Mouse (Mus musculus) gastrocnemius, postnatal 4 days (tissue): ENCODE results near the gene Rab6a. TPM values are rescaled to one million over a fixed set of nuclear protein-coding genes. Genes with fewer than 3 reads are reported as not detected.
"Not testable (repeated sequence)": the region's sequence is repeated elsewhere in the genome, so short reads cannot be mapped to it uniquely, and the experiment has no call there.

Experiments
- DNase-seq, 2 experiments: peaks; one replicate each; pipeline ENCODE4 v3.0.0; 2021 to 2022; ENCODE audit warnings: low spot score in 2 of 2, mixed read lengths in 2 of 2
- long read RNA-seq, 2 experiments: library from polyadenylated mRNA; stranded (forward); transcript quantifications; one replicate each; pipeline ENCODE4 v2.0.0; 2021
- total RNA-seq, 2 experiments: library from RNA; stranded (reverse); gene quantifications; 2 replicates each; pipeline ENCODE4 v1.2.3; 2021

Gene Rab6a
- 10 to 100 TPM; 74.5 to 88.0 TPM for total RNA-seq
- long read RNA-seq, experiment 1, transcript Rab6a-202 (8 exons, 3,110 nt): minor isoform, 7 of 110 reads
- long read RNA-seq, experiment 1, transcript Rab6a-201 (8 exons, 3,214 nt): major isoform, 88 of 110 reads
- long read RNA-seq, experiment 1, partial matches to known transcripts: 4 of 110 reads
- long read RNA-seq, experiment 1, other reads (novel, unspliced or antisense): 11 of 110 reads
- long read RNA-seq, experiment 2, transcript Rab6a-202 (8 exons, 3,110 nt): minor isoform, 14 of 100 reads
- long read RNA-seq, experiment 2, transcript Rab6a-201 (8 exons, 3,214 nt): major isoform, 79 of 100 reads
- long read RNA-seq, experiment 2, partial matches to known transcripts: 4 of 100 reads
- long read RNA-seq, experiment 2, other reads (novel, unspliced or antisense): 3 of 100 reads

DNA sequence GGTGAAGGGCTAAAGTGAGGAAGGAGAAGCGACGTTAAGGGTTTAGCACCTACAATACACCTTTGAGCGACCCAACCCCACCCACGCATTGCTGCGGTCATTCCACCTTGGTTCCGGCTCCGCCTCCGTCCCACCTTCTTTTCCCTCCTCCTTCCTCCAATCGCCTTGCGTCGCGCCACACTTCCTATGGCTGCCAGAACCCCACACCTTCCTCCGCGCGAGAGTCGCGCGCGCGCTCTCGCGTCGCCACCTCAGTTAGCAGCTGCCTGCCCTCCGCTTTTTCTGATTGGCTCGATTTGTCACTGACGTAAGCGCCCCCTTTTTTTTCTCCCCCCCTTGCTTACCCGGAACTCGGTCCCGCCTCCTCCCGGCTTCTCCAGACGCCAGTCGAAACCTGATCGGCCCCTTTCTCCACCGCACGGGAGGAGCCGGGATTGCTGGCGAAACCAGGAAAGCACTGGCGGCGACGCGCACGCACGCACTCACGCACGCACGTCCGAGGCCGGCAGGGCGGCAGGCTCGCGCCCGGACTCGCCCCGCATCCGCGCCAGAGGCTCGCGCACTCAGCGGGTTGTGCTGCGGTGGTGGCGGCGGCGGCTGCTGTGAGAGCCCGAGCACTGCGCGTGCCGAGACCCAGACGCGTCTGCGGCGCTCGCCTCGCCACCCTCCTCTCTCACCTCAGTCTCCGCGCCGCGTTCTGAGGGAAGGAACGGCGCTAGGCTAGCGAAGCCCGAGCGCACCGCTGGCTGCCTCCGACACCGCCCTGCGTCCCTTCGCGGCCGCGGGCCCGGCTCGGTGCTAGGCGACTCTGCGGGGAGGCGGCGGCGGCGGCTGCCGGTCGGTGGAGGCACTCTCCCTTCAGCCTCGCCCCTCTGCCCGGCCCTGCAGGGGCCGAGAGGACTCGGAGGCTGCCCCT lies at the start of gene Rab6a:
Rab6a (plus strand) TSS at position 197 of the 916 bp plus-strand sequence.
- peak; percentile 92 to 98 for DNase-seq

GRCm38 (mm10) chr7:100559331-100559730 lies 47.9 kb upstream of the Rab6a start:
- no peak for DNase-seq

GRCm38 (mm10) chr7:100561861-100562587 lies 45.2 kb upstream of the Rab6a start:
- no peak for DNase-seq

GRCm38 (mm10) chr7:100567238-100567637 lies 40.0 kb upstream of the Rab6a start:
- not testable (repeated sequence) for DNase-seq

DNA sequence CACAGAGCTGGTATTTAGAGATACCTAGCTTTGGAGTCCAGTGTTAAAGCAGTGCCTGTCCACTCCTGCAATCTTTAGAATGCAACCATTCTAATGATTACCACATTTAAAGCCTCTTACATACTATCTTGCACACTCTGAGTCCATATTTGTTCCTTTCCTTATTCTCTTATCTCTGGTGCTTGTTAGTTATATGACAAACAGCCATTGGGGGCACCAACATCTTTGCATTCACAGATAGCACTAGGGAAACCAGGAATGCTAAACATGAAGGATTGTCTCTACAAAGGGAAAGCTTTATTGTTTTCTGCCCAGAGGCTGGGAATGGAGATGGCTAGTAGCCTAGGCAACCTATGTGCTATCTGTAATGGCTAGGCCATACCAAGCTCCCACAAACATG lies 37.3 kb upstream of the Rab6a start:
- no peak for DNase-seq

DNA sequence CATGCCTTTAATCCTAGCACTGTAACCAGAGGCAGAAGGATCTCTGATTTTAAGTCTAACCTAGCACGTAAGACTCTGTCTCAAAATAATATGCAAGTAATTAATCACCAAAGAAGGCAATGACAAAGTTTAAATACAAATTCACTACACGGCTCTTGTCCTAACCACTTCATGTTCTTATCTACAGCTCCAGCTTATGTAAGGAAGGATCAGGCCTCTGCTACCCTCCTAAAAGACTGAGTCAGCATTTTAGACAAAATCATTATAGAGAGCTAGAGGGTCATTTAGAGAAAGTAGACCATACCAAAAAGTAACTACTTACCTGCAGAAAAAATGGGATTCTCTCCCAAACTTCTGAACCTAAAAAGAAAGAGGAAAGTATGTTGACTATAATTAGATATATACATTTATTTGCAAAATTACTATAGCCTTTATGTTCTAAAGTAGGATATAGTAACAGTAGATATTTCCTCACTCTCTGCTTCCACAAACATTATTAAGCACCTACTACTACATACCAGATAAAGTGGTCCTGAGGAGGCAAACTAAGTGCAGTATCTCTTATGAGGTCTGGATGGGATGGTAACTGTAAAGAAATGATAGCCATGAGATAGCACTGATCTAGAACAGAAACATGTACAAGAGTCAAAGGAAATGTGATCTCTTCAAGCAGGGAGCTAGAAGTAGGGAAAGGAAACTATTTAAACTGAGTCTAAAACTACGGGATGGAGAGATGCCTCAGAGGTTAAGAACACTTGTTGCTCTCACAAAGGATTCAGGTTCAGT lies 36.1 kb upstream of the Rab6a start:
- DNase-seq: no peak

DNA sequence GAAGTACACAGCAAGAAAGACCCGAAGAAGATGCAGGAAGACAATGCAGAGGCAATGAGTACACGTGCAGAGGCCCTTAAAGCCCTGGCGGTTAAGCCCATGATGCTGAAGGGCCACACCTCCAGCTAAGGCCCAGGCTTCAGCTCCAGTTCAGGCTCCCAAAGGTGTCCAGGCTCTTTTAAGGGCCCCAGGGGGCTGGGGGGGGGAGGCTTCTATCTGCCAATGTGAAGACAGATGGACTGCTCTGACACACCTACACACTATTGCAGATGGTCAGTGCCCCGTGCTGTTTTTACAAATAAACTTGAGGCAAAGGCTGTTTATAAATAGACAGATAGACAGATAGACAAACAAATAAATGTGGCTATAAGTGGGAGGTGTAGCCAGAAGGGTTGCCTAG lies 35.1 kb upstream of the Rab6a start:
- no peak for DNase-seq

DNA sequence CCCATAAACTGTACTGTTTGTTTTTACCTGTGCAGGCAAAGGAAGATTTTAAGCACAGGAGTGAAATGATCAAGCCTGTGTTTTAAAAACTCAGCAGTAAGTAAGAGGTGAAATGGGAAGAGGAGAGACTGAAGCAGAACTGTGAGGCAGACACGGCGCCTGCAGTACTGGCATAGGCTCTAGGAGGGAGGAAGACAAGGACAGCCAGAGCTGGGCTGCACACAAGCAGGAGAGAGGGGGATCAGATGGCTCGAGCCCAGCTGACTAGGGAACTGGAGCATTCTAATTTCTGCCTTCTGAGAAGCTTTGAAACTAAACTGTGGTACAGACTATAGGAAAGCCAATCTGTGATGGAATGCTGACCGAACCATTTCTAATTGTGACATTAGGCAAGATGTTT lies 34.5 kb upstream of the Rab6a start:
- no peak for DNase-seq

DNA sequence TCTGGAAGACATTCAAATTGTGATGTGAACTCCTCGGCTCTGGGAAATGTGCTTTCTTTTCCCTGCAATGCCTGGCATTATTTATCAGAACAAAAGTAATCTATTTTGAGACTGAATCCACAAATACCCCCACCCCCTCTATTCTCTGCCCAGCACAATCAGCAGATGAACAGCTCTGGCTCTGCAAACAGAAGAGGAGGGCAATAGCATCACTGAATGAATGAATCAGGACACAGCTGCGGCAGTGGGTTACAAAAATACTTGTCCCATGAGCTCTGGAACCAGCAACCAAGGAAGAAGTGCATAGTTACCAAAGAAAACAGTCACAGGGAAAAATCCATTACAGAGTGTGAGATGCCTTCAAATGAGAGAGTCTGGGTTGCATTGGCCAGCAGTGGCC lies 28.4 kb upstream of the Rab6a start:
- DNase-seq: no peak

GRCm38 (mm10) chr7:100582235-100582634 lies 25.0 kb upstream of the Rab6a start:
- no peak for DNase-seq

DNA sequence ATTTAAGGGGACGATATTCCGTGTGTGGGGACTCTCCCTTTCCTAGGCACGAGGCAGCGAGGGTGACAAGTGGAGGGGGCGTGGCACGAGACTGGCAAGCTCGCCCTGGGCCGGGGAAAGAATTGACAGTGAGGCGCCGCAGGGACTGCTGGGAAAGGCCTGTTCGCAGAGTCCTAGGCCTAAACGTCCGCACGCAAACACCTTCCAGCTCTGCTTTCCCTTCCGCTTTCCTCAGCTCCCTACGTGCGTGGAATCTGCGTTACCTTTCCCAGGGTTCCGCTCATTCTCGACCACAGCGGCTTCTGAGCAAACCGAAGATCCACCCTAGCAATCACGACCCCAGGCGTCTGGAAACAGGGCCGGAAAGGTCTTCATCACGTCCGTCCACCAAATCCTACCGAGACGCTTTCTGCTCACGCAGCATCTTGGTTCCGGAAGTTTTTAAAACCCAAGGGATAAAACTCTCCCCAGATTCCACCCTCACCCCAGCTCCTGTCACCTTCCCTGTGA lies 24.4 kb upstream of the Rab6a start:
- DNase-seq: peak; percentile 64 to 90

GRCm38 (mm10) chr7:100589816-100590215 lies 17.4 kb upstream of the Rab6a start:
- DNase-seq: no peak

GRCm38 (mm10) chr7:100590504-100590844 lies 16.7 kb upstream of the Rab6a start:
- no peak for DNase-seq

- DNase-seq: peak; percentile 42 to 79
These were observed 16.2 kb upstream of the Rab6a start for GRCm38 (mm10) chr7:100590845-100591521.

DNA sequence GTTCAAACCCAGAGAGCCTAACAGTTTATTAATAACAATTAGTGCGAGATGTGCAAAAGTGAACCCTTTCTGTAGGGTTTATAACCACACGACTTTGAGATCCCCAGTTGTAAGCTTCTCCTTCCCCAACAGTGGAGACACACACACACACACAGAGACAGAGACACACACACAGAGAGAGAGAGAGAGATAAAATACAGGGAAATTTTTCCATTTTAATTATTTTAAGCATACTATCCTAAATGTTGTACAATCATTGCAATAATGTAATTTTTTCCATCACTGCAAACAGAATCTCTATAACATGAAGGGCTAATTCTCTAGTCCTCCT lies 15.7 kb upstream of the Rab6a start:
- DNase-seq: no peak

DNA sequence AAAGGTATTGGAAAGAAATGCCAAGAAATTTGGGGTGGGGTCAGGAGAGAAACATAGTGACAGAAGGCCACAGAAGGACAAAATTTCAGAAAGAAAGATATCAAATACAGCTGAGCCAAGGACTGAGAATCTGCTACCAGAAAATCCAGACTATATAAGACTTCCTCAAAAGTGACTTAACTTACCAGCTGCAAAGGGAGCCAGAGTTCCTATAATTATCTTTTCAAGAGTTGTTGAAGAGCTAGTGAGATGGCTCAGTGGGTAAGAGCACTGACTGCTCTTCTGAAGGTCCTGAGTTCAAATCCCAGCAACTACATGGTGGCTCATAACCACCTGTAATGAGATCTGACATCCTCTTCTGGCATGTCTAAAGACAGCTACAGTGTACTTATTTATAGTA lies 13.9 kb upstream of the Rab6a start:
- DNase-seq: no peak

DNA sequence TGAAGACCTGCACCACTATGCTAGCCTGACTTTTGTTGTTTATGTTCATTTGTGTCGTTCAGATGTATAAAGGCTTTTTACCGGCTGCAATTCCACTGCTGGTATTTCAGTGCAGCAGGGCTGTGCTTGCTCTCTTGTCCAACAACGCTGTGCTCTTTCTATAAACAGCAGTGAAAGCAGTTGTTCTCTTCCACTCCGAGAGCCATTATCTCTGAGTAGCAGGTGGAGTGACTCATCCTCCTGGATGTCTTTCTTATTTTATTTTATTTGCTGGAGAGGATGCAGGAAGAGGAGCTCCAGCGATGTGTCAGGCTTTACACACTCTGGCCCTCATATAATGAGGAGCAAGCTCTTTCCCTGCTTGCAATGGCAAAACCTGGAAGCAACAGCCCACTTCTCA lies 7.0 kb upstream of the Rab6a start:
- DNase-seq: no peak

- peak; percentile 63 to 71 for DNase-seq
These were observed 1.0 kb downstream of the Rab6a start, which contains the start of gene Mrpl48 for GRCm38 (mm10) chr7:100608130-100608741. Mrpl48 (minus strand) TSS chr7:100608301.

GRCm38 (mm10) chr7:100608910-100609309 lies 1.7 kb downstream of the Rab6a start:
- DNase-seq: no peak
